Mouse (Mus musculus) midbrain, postnatal 0 days (tissue): Measurements from ENCODE around the gene Zfp286. TPM values are rescaled to one million over a fixed set of nuclear protein-coding genes. Genes with fewer than 3 reads are reported as not detected.

Experiments
- ATAC-seq: fragments of 200-750 bp; cut with Nextera tagmentation; 2 replicates; pipeline ENCODE4 v1.8.0; 2017; ENCODE audit warnings: moderate number of reproducible peaks, mild to moderate bottlenecking, moderate TSS enrichment, moderate library complexity; ENCODE audit not compliant: low FRiP score
- DNase-seq: peaks from one replicate; pipeline ENCODE4 v3.0.0-alpha.2; 2015; ENCODE audit warnings: low spot score
- H3K27ac ChIP-seq: fragments of 300-500 bp; sonication (generic); 2 replicates; pipeline ENCODE4 v1.5.1; 2014; ENCODE audit warnings: low read depth, mild to moderate bottlenecking, low read length, mixed read lengths
- H3K27me3 ChIP-seq: fragments of 300-500 bp; sonication (generic); 2 replicates; pipeline ENCODE4 v1.6.1; 2014; ENCODE audit warnings: low read length, control low read depth, mixed read lengths; ENCODE audit not compliant: insufficient read depth
- H3K36me3 ChIP-seq: fragments of 300-500 bp; sonication (generic); 2 replicates; pipeline ENCODE4 v1.6.1; 2014; ENCODE audit warnings: low read length, control low read depth, mixed read lengths; ENCODE audit not compliant: insufficient read depth
- H3K4me1 ChIP-seq: fragments of 300-500 bp; sonication (generic); 2 replicates; pipeline ENCODE4 v1.6.1; 2014; ENCODE audit warnings: mild to moderate bottlenecking, control low read depth, antibody characterized with exemption, low read length, mixed read lengths; ENCODE audit not compliant: insufficient read depth
- H3K4me2 ChIP-seq: fragments of 300-500 bp; sonication (generic); 2 replicates; pipeline ENCODE4 v1.6.1; 2014; ENCODE audit warnings: low read depth, mild to moderate bottlenecking, low read length, mixed read lengths; ENCODE audit not compliant: poor library complexity, severe bottlenecking
- H3K4me3 ChIP-seq: fragments of 300-500 bp; sonication (generic); 2 replicates; pipeline ENCODE4 v1.5.1; 2014; ENCODE audit warnings: low read depth, mild to moderate bottlenecking, low read length, moderate library complexity
- H3K9ac ChIP-seq: fragments of 300-500 bp; sonication (generic); replicated peaks from 2 replicates; pipeline ENCODE4 v1.6.1; 2014; ENCODE audit warnings: mild to moderate bottlenecking, low read length, moderate library complexity, mixed read lengths; ENCODE audit not compliant: poor library complexity, severe bottlenecking
- H3K9me3 ChIP-seq: fragments of 300-500 bp; sonication (generic); 2 replicates; pipeline ENCODE4 v1.6.1; 2016; ENCODE audit warnings: low read length, control low read depth
- CTCF ChIP-seq: IDR thresholded peaks from 2 replicates; pipeline ENCODE4 v1.5.1; 2016; ENCODE audit warnings: antibody characterized with exemption, mild to moderate bottlenecking
- WGBS: fragments of 180-500 bp; shearing (Covaris S2); extraction: QIAGEN DNeasy Blood & Tissue Kit; methylation state at CpG from one replicate; pipeline ENCODE4 v1.1.7; 2014; 5-methylcytosine and 5-hydroxymethylcytosine counted together
- polyA plus RNA-seq: library from polyadenylated mRNA; unstranded; fragments of >200 nt; fragmentation: Nextera tagmentation; extraction: Ambion mirVana; gene quantifications from 2 replicates; pipeline ENCODE4 v1.2.1, GENCODE M21; 2015
- total RNA-seq: library from RNA; depleted of rRNA; stranded (reverse); fragments of >200 nt; gene quantifications from 2 replicates; pipeline ENCODE4 v1.2.3, GENCODE M21; 2014

The Zfp286 gene
- total and polyA plus RNA-seq, 2 experiments from 2014 or later: 16.9 to 25.0 TPM

DNA sequence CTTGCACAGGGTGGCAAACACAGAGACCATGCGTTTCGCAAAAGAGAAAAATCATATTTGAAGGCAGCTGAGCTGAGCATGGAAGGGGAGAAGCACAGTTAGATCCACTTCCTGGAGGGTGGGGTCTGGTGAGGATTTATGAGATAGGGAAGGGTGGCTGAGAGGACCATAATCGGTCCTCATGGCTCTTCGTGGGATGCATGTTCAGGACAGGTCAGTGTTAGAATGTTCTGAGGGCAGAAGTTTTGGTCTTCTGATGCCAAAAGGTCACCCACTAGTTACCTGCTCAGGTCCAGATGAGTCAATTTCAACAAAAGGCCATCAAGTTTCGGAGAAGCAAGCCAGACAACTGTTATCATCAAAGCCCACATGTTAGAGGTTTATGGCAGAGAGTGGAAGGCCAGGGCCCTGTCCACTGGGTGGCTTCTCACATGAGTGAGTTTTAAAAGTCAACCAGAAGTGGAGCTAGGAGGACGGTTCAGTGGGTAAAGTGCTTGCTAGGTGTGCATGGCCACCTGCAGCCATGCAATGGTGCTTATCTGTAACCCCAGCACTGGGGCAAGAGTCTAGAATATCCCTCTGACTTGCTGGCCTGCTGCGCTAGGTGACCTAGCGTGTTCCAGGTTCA lies 29.9 kb upstream of the Zfp286 start:
- Histone ChIP-seq H3K36me3 (no peaks in the 10 kb centered on the region), H3K4me1 (peaks cover 3% of the 10 kb centered on the region; the same call in 1 of the 2 replicates), H3K9me3 (no peaks in the 10 kb centered on the region), H3K27me3 (no peaks in the 10 kb centered on the region), H3K27ac (no peak overlapping the region), H3K9ac (no peak overlapping the region), H3K4me3 (no peak overlapping the region), H3K4me2 (no peak overlapping the region)
- ATAC-seq (no peak), DNase-seq (no peak)
- TF ChIP-seq CTCF: no peak
- WGBS: 95% methylated on average over 8 of the region's 8 CpGs

DNA sequence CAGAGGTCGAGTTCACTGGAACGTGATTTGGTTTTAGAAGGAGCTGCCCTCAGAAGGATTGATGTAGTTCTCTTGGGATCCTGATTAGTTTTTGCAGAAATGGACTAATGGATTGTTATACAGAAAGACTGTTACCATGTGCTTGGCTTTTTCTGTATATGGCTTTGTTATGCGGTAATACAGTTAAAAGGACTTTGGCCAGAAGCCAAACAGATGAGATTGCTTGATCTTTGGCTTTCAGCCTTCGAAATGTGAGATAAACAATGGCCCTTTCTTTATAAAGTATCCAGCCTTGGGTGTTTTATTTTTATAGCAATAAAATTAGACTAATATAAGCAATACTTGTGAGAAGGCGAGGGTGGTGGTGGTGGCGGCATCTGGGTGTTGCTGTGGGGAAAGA lies 27.3 kb upstream of the Zfp286 start:
- ATAC-seq (no peak), DNase-seq (no peak)
- Histone ChIP-seq H3K27ac (no peak overlapping the region), H3K9me3 (no peaks in the 10 kb centered on the region), H3K27me3 (no peaks in the 10 kb centered on the region), H3K4me1 (peaks cover 3% of the 10 kb centered on the region; the same call in 1 of the 2 replicates), H3K36me3 (no peaks in the 10 kb centered on the region), H3K4me3 (no peak overlapping the region), H3K9ac (no peak overlapping the region), H3K4me2 (no peak overlapping the region)
- TF ChIP-seq CTCF: no peak
- 69% methylated on average over 6 of the region's 6 CpGs for WGBS

DNA sequence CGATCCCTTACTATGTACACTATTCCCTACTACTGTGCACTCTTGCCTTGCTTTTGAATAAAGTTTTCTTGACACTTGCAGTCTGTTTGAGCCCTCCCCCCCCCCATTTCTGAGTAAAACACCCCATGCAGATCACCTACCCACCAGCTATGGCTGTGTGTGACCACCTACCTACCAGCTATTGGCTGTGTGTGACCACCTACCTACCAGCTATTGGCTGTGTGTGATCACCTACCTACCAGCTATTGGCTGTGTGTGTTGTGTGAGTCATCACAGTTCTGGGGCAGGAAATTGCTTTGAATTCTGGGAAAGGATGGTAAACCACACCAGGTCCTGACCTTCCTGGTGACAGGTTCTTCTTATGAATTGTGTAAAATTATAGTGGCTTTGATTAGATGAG lies 26.2 kb upstream of the Zfp286 start:
- no peak overlapping the region for H3K4me3 ChIP-seq
- ATAC-seq (no peak), DNase-seq (no peak)
- 91% methylated on average over 1 of the region's 1 CpGs for WGBS
- no peaks in the 10 kb centered on the region for H3K4me1 ChIP-seq
- no peak overlapping the region for H3K4me2 ChIP-seq
- no peaks in the 10 kb centered on the region for H3K36me3 ChIP-seq
- H3K27ac ChIP-seq: no peak overlapping the region
- H3K9me3 ChIP-seq: no peaks in the 10 kb centered on the region
- H3K27me3 ChIP-seq: no peaks in the 10 kb centered on the region
- no peak overlapping the region for H3K9ac ChIP-seq
- TF ChIP-seq CTCF: no peak

DNA sequence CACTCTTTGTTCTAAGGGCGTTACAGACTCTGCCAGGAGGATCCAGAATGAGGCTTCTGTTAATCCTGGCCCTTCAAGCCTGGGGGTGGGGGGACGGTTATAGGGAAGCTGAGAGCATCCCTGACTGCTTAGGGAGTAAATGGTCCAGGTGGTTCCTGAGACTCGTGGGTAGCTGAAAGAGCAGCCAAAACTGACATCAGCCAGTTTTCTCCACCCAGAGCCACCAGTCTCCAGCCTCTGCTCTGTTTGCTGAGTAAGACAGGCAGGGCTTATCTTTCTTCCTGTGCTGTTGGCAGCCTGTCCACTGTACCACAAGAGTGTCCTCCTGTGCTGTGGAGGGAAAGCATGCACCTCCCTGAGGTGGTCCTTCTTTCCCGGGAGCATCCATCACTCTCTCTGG lies 25.4 kb upstream of the Zfp286 start:
- Histone ChIP-seq H3K27me3 (no peaks in the 10 kb centered on the region), H3K4me1 (no peaks in the 10 kb centered on the region), H3K9ac (no peak overlapping the region), H3K9me3 (no peaks in the 10 kb centered on the region), H3K36me3 (no peaks in the 10 kb centered on the region), H3K4me2 (no peak overlapping the region), H3K27ac (no peak overlapping the region), H3K4me3 (no peak overlapping the region)
- no peak for TF ChIP-seq CTCF
- ATAC-seq (no peak), DNase-seq (no peak)
- 60% methylated on average over 4 of the region's 4 CpGs for WGBS

DNA sequence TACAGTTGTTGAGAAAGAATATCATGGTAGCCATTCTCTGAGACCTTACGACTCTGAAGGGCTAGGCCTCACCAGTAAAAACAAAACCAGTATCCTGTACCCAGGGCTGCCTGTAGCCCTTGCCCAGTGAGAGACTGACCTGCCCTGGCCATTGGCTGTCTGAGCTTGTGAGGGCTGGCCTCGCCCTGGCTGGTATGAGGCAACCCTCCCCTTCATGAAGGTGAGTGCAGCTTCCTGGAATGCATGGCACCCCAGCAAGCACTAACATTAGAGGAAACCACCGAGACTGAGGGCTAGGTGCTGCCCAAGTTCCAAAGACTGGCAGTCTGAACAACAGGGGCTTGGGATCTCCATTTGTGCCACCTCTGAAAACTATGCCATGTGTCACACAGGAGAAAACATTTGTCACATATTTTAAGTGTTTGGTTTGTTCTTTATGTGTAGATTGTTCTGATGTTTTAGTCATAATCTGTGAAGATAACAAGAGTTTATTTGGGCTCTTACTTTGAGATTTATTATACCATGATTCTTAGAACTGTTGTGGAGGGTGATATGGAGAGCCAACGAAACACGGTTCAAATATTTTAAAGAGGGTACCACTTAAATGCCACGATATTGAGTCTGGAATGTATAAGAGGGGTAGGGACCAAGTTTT lies 24.8 kb upstream of the Zfp286 start:
- no peaks in the 10 kb centered on the region for H3K27me3 ChIP-seq
- H3K36me3 ChIP-seq: no peaks in the 10 kb centered on the region
- 78% methylated on average over 6 of the region's 6 CpGs for WGBS
- no peaks in the 10 kb centered on the region for H3K9me3 ChIP-seq
- ATAC-seq: no peak
- no peak for DNase-seq
- H3K4me2 ChIP-seq: no peak overlapping the region
- H3K4me3 ChIP-seq: no peak overlapping the region
- H3K9ac ChIP-seq: no peak overlapping the region
- H3K4me1 ChIP-seq: no peaks in the 10 kb centered on the region
- TF ChIP-seq CTCF: no peak
- H3K27ac ChIP-seq: no peak overlapping the region

DNA sequence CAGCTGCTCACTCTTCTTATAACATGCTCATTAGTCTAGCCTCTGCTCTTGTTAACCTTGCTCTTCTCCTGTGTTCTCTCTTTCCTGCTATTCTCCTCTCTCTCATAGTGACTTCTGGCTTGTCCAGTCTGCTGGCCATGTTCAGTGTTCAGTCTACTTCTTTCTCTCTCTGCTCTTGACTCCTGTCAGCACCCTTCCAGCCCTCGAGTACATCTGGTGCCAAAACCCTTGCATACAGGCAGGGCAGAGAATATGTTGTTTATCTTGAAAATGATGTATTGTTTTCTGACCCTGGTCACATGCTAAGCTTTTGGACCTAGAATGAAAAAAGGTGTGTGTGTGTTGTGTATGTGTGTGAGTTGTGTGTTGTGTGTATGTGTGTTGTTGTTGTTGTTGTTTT lies 24.2 kb upstream of the Zfp286 start:
- H3K36me3 ChIP-seq: no peaks in the 10 kb centered on the region
- DNase-seq: no peak
- H3K27ac ChIP-seq: no peak overlapping the region
- no peak overlapping the region for H3K4me2 ChIP-seq
- no peak for ATAC-seq
- H3K27me3 ChIP-seq: no peaks in the 10 kb centered on the region
- no peaks in the 10 kb centered on the region for H3K4me1 ChIP-seq
- 62% methylated on average over 1 of the region's 1 CpGs for WGBS
- H3K9ac ChIP-seq: no peak overlapping the region
- no peak for TF ChIP-seq CTCF
- H3K4me3 ChIP-seq: no peak overlapping the region
- H3K9me3 ChIP-seq: no peaks in the 10 kb centered on the region
